Mouse (Mus musculus): ENCODE data around the gene Wfdc5. TPM values are rescaled to one million over a fixed set of nuclear protein-coding genes. Genes with fewer than 3 reads are reported as not detected.

The Wfdc5 gene
- polyA plus RNA-seq, 1 experiment: not detected

DNA sequence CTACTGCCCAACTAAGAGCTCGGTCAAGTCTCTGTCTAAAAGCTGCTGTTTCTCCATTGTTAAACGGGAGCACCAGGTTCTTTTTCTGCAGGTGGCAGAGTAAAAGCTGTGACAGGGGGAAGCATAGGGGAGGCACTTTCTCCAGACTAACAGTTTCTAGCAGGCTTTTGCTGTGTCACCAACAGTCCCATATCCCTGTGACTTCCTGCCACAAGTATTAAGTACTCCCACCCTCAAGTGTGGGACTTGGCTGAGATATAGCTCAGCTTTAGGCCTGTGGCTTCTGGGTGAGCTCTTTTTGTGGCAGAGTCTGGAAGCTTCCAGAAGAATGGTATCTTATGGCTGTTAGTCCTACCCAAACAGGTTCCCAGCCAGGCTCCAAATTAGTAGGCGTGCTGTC, 6.7 kb downstream of the Wfdc5 start:
- Histone ChIP-seq H3K4me1 (ENCODE audit: control insufficient read depth, insufficient read depth, low read length) (no peaks in the 10 kb centered on the region), H3K27ac (ENCODE audit: insufficient read depth, low read depth, low read length) (no peak overlapping the region), H3K4me3 (ENCODE audit: insufficient read depth, low read length) (no peak overlapping the region)
- no peak for TF ChIP-seq CTCF (IDR thresholded peaks at IDR 0.05; ENCODE audit: low read depth, low read length)
- TF ChIP-seq POLR2A (IDR thresholded peaks at IDR 0.05; ENCODE audit: borderline replicate concordance, low read depth, low read length): no peak

DNA sequence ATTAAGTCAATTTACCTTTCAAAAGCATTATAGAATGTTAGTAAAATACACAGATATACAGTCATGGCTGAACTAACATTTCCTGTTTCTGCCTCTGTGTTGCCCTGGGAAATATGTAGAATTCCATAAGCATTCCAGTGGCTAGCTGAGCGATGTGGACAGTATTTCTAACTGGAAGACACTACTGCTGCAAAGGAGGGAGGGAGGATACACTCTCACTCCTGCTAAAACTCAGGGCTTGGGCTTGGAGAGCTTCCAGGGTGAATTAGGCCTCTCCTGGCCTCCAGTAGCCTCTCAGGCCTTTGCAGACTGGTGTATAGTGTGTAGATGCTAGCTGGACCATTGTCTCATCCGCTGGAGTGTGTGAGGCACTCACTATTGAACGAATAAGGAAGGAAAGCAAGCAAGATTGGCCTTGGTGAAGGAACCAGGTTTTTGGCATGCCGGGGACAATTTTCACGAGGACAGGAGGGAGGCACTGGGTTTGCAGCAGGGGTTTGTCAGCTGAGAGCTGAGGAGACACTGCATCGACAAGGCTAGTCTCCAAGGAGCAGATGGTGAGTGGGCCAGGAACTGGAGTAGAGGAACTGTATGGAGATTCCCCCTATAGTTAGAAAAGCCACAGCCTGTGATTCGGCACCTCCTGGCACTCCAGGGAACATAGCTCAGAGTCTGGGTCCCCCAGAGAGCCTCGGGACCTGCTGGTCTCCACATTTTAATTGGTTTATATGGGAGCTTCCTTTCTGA, 7.7 kb downstream of the Wfdc5 start:
- H3K4me1 ChIP-seq (ENCODE audit: control insufficient read depth, insufficient read depth, low read length): no peaks in the 10 kb centered on the region
- no peak overlapping the region for H3K27ac ChIP-seq (ENCODE audit: insufficient read depth, low read depth, low read length)
- TF ChIP-seq POLR2A (IDR thresholded peaks at IDR 0.05; ENCODE audit: borderline replicate concordance, low read depth, low read length) (no peak), CTCF (IDR thresholded peaks at IDR 0.05; ENCODE audit: low read depth, low read length) (no peak)
- no peak overlapping the region for H3K4me3 ChIP-seq (ENCODE audit: insufficient read depth, low read length)

DNA sequence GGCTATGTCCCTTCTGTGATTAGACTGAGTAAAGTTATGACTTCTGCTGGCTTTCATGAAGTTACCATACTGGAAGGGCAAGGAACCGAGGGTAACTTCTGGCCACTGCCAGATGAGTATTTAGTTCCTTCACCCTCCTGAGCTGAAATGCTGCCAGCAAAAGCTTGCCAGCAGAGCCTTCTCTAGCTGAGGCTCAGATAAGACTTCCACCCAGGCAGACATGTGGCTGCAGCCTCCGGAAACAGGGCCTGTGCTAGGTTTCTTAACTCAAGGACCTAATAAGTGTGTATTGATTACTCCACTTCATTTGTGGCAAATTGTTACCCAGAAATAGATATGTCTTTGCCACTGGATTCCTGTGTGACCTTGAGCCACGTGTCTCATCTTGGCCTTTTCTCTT, 9.1 kb downstream of the Wfdc5 start:
- no peaks in the 10 kb centered on the region for H3K4me1 ChIP-seq (ENCODE audit: control insufficient read depth, insufficient read depth, low read length)
- TF ChIP-seq CTCF (IDR thresholded peaks at IDR 0.05; ENCODE audit: low read depth, low read length) (no peak), POLR2A (IDR thresholded peaks at IDR 0.05; ENCODE audit: borderline replicate concordance, low read depth, low read length) (no peak)
- H3K27ac ChIP-seq (ENCODE audit: insufficient read depth, low read depth, low read length): no peak overlapping the region
- no peak overlapping the region for H3K4me3 ChIP-seq (ENCODE audit: insufficient read depth, low read length)

DNA sequence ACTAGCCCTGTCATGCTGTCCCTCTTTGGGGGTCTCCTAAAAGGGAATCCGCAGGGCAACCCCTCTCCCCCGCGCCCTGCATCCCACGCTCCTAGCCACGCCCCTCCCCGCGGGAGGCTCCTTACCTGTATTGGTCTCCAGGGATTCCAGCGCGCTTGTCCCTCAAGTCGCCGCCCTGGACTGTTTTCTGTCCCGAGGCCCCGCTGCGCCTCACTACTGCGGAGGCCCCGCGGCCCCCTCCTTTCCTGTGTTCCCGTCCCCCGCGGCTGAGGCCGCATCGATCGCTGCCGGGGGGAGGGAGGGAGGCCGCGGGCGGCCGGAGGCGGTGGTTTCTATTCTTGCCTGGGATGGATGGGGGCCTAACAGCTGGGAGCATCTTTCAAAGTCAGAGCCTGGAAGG, 11.6 kb downstream of the Wfdc5 start, which contains the start of gene Kcns1:
TSS of gene Kcns1 (minus strand) at position 212 of the 400 bp plus-strand sequence.
- no peak for TF ChIP-seq CTCF (IDR thresholded peaks at IDR 0.05; ENCODE audit: low read depth, low read length)
- TF ChIP-seq POLR2A (IDR thresholded peaks at IDR 0.05; ENCODE audit: borderline replicate concordance, low read depth, low read length): no peak
- H3K27ac ChIP-seq (ENCODE audit: insufficient read depth, low read depth, low read length): no peak within 1 kb of the TSS
- H3K4me3 ChIP-seq (ENCODE audit: insufficient read depth, low read length): no peak within 1 kb of the TSS
- no peaks in the 10 kb centered on the region for H3K4me1 ChIP-seq (ENCODE audit: control insufficient read depth, insufficient read depth, low read length)

DNA sequence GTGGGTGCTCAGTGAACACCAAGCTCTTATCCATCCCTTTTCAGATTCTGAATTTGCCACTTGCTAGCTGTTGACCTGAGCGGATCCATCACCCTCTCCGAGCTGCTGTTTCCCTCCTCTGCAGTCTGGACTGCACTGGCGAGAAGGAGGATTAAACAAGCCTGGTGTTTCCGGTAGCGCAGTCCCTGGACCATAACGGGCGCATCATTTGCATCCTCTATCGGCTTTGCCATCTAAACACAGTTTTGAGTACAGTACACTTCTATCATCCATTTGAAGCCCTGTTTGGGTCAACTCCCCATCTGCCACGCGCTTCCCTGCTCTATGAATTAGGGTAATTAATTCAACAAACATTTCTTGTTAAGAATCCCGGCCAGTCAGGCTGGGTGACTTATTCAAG, 12.2 kb downstream of the Wfdc5 start:
- TF ChIP-seq POLR2A (IDR thresholded peaks at IDR 0.05; ENCODE audit: borderline replicate concordance, low read depth, low read length): no peak
- TF ChIP-seq CTCF (IDR thresholded peaks at IDR 0.05; ENCODE audit: low read depth, low read length): no peak
- no peak overlapping the region for H3K4me3 ChIP-seq (ENCODE audit: insufficient read depth, low read length)
- no peaks in the 10 kb centered on the region for H3K4me1 ChIP-seq (ENCODE audit: control insufficient read depth, insufficient read depth, low read length)
- no peak overlapping the region for H3K27ac ChIP-seq (ENCODE audit: insufficient read depth, low read depth, low read length)

DNA sequence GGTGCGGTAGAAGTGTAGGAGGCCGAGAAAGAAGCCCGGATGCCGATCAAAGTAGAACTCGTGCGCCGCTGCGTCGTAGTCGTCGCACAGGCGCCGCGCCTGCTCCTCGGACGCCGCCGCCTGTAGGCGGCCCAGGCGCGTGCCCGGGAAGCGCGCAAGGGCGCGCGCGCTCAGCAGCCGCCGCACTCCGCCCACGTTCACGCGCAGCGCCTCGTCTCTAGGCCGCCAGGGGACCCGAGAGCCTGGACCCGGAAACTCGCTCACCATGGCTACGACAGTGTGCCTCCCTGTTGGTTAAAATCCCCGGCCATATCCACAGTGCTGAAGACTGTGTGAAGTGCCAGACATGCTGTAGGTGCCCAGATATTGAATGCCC, 14.0 kb downstream of the Wfdc5 start:
- no peak overlapping the region for H3K27ac ChIP-seq (ENCODE audit: insufficient read depth, low read depth, low read length)
- no peaks in the 10 kb centered on the region for H3K4me1 ChIP-seq (ENCODE audit: control insufficient read depth, insufficient read depth, low read length)
- no peak overlapping the region for H3K4me3 ChIP-seq (ENCODE audit: insufficient read depth, low read length)
- TF ChIP-seq CTCF (IDR thresholded peaks at IDR 0.05; ENCODE audit: low read depth, low read length) (no peak), POLR2A (IDR thresholded peaks at IDR 0.05; ENCODE audit: borderline replicate concordance, low read depth, low read length) (no peak)

DNA sequence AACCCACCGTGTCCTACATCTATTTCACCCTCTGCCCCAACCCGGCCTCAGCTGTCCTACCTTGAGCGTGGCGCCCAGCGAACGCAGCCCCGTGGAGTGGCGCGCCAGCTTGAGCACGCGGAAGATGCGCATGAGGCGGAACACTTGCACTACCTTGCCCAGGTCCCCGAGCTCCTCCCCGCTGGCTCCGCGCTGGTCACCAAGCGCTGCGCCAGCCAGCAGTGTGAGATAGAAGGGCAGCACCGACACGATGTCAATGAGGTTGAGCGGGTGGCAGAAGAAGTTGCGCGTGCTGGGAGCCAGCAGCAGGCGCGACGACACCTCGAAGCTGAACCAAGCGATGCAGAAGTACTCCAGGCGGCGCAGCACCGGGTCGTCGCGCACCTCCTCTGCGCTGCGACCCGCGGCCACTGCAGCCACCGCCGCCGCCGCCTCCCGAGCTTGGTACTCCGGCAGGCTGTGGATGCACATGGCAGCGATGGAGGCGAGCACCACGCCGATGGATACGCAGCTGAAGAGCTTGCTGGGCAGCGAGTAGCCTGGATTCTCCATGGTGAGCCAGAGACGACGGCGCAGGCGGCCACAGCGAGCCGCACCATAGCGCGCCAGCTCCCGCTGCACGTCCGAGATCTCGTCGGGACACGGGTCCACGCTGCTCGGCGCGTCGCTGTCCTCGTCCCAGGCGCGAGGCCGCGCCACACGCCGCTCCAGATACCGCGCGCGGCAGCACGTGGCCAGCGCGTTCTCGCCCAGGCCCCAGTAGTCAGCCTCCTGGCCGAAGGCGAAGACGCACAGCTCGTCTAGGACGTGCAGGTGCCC, 14.6 kb downstream of the Wfdc5 start:
- Histone ChIP-seq H3K27ac (ENCODE audit: insufficient read depth, low read depth, low read length) (no peak overlapping the region), H3K4me1 (ENCODE audit: control insufficient read depth, insufficient read depth, low read length) (no peaks in the 10 kb centered on the region), H3K4me3 (ENCODE audit: insufficient read depth, low read length) (no peak overlapping the region)
- TF ChIP-seq POLR2A (IDR thresholded peaks at IDR 0.05; ENCODE audit: borderline replicate concordance, low read depth, low read length) (no peak), CTCF (IDR thresholded peaks at IDR 0.05; ENCODE audit: low read depth, low read length) (no peak)

DNA sequence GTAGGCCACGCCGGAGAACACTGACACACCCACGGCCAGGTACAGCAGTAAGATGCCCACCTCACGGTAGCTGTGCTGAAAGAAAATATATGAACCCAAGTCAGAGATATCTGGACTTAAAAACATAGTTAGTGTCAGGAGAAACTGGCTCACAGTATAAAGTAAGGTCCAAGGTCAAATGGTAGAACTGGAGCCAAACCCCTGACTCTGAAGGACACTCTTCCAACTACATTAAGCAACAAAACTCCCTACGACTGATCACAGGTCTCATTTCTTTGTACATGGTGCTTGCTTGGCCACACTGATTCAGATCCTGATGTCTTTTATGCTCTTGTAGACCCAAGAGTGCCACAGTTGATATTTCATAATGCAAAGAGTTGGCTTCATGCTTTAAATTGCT, 17.6 kb downstream of the Wfdc5 start:
- TF ChIP-seq CTCF (IDR thresholded peaks at IDR 0.05; ENCODE audit: low read depth, low read length) (no peak), POLR2A (IDR thresholded peaks at IDR 0.05; ENCODE audit: borderline replicate concordance, low read depth, low read length) (no peak)
- no peak overlapping the region for H3K27ac ChIP-seq (ENCODE audit: insufficient read depth, low read depth, low read length)
- no peak overlapping the region for H3K4me3 ChIP-seq (ENCODE audit: insufficient read depth, low read length)

DNA sequence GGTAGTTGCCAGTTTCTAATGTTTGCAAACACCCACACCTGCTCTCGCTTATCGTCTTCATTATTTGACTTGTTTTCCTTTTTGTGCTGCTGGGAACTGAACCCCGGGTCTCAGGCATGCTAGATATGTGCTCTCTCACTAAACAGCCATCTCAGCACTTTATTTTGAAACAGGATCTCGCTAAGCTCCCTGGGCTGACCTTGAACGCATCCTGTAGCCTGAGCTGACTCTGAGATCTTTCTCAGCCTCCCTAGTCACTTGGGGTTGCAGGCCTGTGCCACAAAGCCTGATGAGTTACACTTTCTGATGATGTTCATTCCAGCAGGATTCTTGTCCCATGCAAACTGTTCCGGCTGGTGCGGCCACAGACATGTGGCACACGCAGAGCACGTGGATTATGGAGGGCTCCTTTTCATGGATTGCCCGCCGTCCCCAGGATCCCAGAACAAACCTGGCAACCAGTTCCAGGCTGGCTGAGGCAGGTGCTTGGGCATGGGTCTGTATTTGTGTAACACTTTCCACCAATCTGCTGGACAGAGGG, 21.0 kb downstream of the Wfdc5 start:
- TF ChIP-seq CTCF (IDR thresholded peaks at IDR 0.05; ENCODE audit: low read depth, low read length) (no peak), POLR2A (IDR thresholded peaks at IDR 0.05; ENCODE audit: borderline replicate concordance, low read depth, low read length) (no peak)
- no peak overlapping the region for H3K27ac ChIP-seq (ENCODE audit: insufficient read depth, low read depth, low read length)
- no peaks in the 10 kb centered on the region for H3K4me1 ChIP-seq (ENCODE audit: control insufficient read depth, insufficient read depth, low read length)
- no peak overlapping the region for H3K4me3 ChIP-seq (ENCODE audit: insufficient read depth, low read length)

More for the DNA sequence above, 17.6 kb downstream of the Wfdc5 start:
- H3K4me1 ChIP-seq (ENCODE audit: control insufficient read depth, insufficient read depth, low read length): no peaks in the 10 kb centered on the region

DNA sequence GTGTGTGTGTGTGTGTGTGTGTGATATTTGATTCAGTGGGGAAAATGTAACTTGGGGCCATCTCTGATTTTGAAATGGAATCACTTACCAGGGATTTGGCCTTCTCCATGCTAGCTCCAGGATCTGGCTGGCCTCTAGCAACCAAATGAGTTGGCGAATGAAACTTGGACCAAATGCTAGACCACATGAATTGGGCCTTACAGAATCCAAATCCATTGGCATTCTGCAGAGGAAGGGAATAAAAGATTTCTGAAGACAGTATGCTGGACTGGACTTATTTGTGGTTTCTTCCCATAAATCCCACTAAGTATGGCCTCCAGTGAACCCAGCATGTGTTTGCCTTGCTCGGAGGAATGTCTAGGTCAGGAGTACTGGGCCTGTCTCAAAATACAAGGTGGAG, 23.7 kb downstream of the Wfdc5 start:
- no peaks in the 10 kb centered on the region for H3K4me1 ChIP-seq (ENCODE audit: control insufficient read depth, insufficient read depth, low read length)
- H3K27ac ChIP-seq (ENCODE audit: insufficient read depth, low read depth, low read length): no peak overlapping the region
- TF ChIP-seq CTCF (IDR thresholded peaks at IDR 0.05; ENCODE audit: low read depth, low read length) (no peak), POLR2A (IDR thresholded peaks at IDR 0.05; ENCODE audit: borderline replicate concordance, low read depth, low read length) (no peak)
- H3K4me3 ChIP-seq (ENCODE audit: insufficient read depth, low read length): no peak overlapping the region
